Mouse (Mus musculus) megakaryocyte-erythroid progenitor cell, adult 5-6 weeks (primary cell): ENCODE measurements around the gene Gm5065. TPM values are rescaled to one million over a fixed set of nuclear protein-coding genes. Genes with fewer than 3 reads are reported as not detected.

Experiments
- ATAC-seq: replicated peaks from 2 replicates; pipeline ENCODE4 v1.8.0; 2016; ENCODE audit warnings: mild to moderate bottlenecking, inconsistent platforms; ENCODE audit not compliant: severe bottlenecking, poor library complexity, low FRiP score, low TSS enrichment
- total RNA-seq, 2 experiments: library from RNA; stranded (forward) in 1 of 2; stranded (reverse) in 1 of 2; fragments of 200-1000, 215-1000 nt in 1 of 2; fragments of >200 nt in 1 of 2; fragmentation: Nextera tagmentation in 1 of 2; gene quantifications; 2 replicates each; pipeline ENCODE4 v1.2.3; 2014 to 2017

The Gm5065 gene
- not detected in 2 replicates for total RNA-seq (2014; fragmentation: Nextera tagmentation)
- total RNA-seq (2017) = not detected in 2 replicates

- no peak for ATAC-seq
These were observed at the start of gene Gm5065 for GRCm38 (mm10) chr7:5350237-5350636. Gm5065 (plus strand) TSS chr7:5350537.

- no peak for ATAC-seq
These were observed 22.8 kb upstream of the Gm5065 start for GRCm38 (mm10) chr7:5327511-5327910.

GRCm38 (mm10) chr7:5350935-5351334, 598 bp downstream of the Gm5065 start, which contains the start of gene Nlrp2:
Nlrp2 (minus strand) TSS chr7:5351035.
- ATAC-seq = no peak

- ATAC-seq = no peak
These were observed 13.3 kb downstream of the Gm5065 start for GRCm38 (mm10) chr7:5363599-5363998.

GRCm38 (mm10) chr7:5366724-5367123, 16.4 kb downstream of the Gm5065 start:
- ATAC-seq = no peak

GRCm38 (mm10) chr7:5406201-5406600, 55.9 kb downstream of the Gm5065 start:
- ATAC-seq = no peak

Other genes starting within 250 kb of the Gm5065 start
- gene Rfpl4, start 233.6 kb upstream of the Gm5065 start, total RNA-seq (2014; fragmentation: Nextera tagmentation) = not detected in 2 replicates
- not detected in 2 replicates for gene Rfpl4, start 233.6 kb upstream of the Gm5065 start, total RNA-seq (2017)
- gene Rasl2-9, start 224.6 kb upstream of the Gm5065 start, total RNA-seq (2014; fragmentation: Nextera tagmentation) = not detected in 2 replicates
- gene Rasl2-9, start 224.6 kb upstream of the Gm5065 start, total RNA-seq (2017) = not detected in 2 replicates
- not detected in 2 replicates for gene Vmn1r55, start 200.9 kb upstream of the Gm5065 start, total RNA-seq (2014; fragmentation: Nextera tagmentation)
- not detected in 2 replicates for gene Vmn1r55, start 200.9 kb upstream of the Gm5065 start, total RNA-seq (2017)
- gene Vmn1r56, start 153.8 kb upstream of the Gm5065 start, total RNA-seq (2014; fragmentation: Nextera tagmentation) = not detected in 2 replicates
- not detected in 2 replicates for gene Vmn1r56, start 153.8 kb upstream of the Gm5065 start, total RNA-seq (2017)
- not detected in 2 replicates for gene Vmn1r57, start 132.0 kb upstream of the Gm5065 start, total RNA-seq (2014; fragmentation: Nextera tagmentation)
- not detected in 2 replicates for gene Vmn1r57, start 132.0 kb upstream of the Gm5065 start, total RNA-seq (2017)
- not detected in 2 replicates for gene Nlrp2, start 498 bp downstream of the Gm5065 start, total RNA-seq (2014; fragmentation: Nextera tagmentation)
- gene Nlrp2, start 498 bp downstream of the Gm5065 start, total RNA-seq (2017) = not detected in 2 replicates
- gene Vmn1r58, start 62.9 kb downstream of the Gm5065 start, total RNA-seq (2014; fragmentation: Nextera tagmentation) = not detected in 2 replicates
- gene Vmn1r58, start 62.9 kb downstream of the Gm5065 start, total RNA-seq (2017) = not detected in 2 replicates
- not detected in 2 replicates for gene Vmn1r59, start 106.2 kb downstream of the Gm5065 start, total RNA-seq (2014; fragmentation: Nextera tagmentation)
- gene Vmn1r59, start 106.2 kb downstream of the Gm5065 start, total RNA-seq (2017) = not detected in 2 replicates
- gene Vmn2r28, start 143.4 kb downstream of the Gm5065 start, total RNA-seq (2014; fragmentation: Nextera tagmentation) = not detected in 2 replicates
- not detected in 2 replicates for gene Vmn2r28, start 143.4 kb downstream of the Gm5065 start, total RNA-seq (2017)
- gene Vmn1r60, start 196.8 kb downstream of the Gm5065 start, total RNA-seq (2014; fragmentation: Nextera tagmentation) = not detected in 2 replicates
- gene Vmn1r60, start 196.8 kb downstream of the Gm5065 start, total RNA-seq (2017) = not detected in 2 replicates